Mouse (Mus musculus): ENCODE results near the gene Rev3l.
"Not testable (repeated sequence)": the region's sequence is repeated elsewhere in the genome, so short reads cannot be mapped to it uniquely, and the experiment has no call there.

The Rev3l gene

GRCm38 (mm10) chr10:39785241-39785640, 53.3 kb downstream of the Rev3l start:
- DNase-seq (ENCODE audit: low read depth), result no peak

GRCm38 (mm10) chr10:39793295-39793694, 61.4 kb downstream of the Rev3l start:
- no peak for DNase-seq (ENCODE audit: low read depth)

GRCm38 (mm10) chr10:39811507-39811906, 79.6 kb downstream of the Rev3l start:
- DNase-seq (ENCODE audit: low read depth), result peak; percentile 42

DNA sequence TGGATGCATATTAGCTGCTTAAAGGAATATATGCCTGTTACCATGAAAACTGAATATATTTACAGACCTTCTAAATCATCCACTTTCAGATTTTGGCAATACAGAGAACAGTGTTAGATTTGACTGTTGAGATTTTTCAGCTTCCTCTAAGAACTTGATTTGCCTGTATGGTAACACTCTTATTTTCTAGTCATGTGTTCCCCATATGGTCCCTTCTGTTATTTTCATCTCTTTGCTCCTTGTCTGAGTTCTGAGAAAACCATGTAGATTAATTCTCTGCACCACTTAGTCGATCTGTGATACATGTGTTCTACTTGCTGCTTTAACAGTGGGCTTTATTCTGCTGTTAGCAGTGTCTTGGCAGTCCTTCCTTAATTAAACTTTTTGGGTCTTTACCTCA, 110.7 kb downstream of the Rev3l start:
- DNase-seq (ENCODE audit: low read depth), result no peak

GRCm38 (mm10) chr10:39865509-39865908, 133.6 kb downstream of the Rev3l start:
- no peak for DNase-seq (ENCODE audit: low read depth)

GRCm38 (mm10) chr10:39888621-39889020, 156.7 kb downstream of the Rev3l start:
- no peak for DNase-seq (ENCODE audit: low read depth)

DNA sequence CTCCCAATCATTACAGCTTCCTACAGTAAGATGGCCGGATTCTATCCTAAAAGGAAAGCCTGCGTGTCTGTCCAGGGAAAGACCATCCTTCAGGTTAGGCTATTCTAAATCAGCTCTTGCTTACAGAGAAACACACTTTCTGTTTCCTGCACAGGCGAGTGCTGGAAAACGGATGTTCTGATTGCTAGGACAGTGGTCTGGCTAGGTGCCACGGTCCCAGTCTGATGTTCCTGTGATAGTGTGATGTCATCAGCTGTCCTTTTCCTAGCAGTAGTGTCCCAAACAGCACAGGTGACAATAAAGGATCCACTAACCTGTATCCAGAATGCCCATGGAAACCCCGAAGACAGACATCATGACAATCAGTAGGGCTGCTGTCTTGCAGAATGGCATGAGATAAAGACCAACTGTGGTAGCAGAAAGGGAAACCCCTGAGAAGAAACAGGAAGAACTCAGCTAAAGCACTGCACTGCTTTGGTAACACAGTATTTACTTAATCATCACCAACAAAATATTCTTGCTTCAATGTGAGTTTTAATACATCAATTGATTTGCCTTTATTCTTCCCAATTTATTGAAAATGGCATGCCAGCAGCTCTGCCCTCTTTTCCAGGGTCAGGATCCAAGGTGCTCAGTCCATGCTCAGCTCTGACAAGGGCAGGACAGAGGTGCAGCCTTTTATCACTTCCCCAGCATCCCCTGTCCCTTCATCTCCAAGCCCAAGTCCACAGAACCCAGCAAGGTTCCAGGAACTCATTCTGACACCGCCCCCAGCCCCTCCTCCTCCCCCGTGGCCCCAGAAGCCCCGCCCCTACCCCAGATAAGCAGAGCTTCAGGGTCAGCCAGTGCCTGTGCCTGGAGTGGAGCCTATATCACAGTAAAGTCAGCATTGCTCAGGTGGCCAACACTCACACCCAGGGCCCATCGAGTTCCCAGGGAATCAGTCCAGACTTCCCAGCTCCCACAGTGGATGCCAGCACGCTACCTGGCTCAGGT, 162.1 kb downstream of the Rev3l start:
- DNase-seq (ENCODE audit: low read depth), result no peak

GRCm38 (mm10) chr10:39896503-39896902, 164.6 kb downstream of the Rev3l start:
- no peak for DNase-seq (ENCODE audit: low read depth)

DNA sequence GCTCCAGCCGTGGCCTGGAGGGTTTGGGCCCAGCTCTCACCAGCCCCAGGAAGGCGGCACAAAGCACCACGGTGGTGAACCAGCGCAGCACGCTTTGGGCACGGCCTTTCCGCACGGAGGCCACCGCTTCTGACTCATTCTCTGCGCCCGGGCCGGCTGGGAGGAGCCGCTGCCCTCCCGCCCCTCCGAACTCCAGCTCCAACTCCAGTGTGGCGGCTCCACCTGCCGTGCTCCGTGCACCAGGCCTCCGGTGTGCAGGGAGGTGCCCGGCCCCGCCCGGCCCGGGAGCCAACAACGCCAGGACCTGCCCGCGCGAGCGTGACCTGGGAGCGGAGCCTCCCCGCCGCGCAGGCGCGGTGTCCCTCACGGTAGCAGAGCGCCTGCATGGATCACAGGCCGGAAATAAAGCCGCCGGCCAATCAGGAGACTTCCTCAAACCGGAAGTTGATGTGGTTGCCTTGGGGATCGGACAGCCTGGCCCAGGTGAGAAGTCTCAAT, 167.0 kb downstream of the Rev3l start, which contains the start of gene Mfsd4b4:
TSS of gene Mfsd4b4 (minus strand) at position 365 of the 498 bp plus-strand sequence.
- DNase-seq (ENCODE audit: low read depth), result peak; percentile 61

- no peak for DNase-seq (ENCODE audit: low read depth)
Observed at GRCm38 (mm10) chr10:39904191-39904590, 172.3 kb downstream of the Rev3l start.

DNA sequence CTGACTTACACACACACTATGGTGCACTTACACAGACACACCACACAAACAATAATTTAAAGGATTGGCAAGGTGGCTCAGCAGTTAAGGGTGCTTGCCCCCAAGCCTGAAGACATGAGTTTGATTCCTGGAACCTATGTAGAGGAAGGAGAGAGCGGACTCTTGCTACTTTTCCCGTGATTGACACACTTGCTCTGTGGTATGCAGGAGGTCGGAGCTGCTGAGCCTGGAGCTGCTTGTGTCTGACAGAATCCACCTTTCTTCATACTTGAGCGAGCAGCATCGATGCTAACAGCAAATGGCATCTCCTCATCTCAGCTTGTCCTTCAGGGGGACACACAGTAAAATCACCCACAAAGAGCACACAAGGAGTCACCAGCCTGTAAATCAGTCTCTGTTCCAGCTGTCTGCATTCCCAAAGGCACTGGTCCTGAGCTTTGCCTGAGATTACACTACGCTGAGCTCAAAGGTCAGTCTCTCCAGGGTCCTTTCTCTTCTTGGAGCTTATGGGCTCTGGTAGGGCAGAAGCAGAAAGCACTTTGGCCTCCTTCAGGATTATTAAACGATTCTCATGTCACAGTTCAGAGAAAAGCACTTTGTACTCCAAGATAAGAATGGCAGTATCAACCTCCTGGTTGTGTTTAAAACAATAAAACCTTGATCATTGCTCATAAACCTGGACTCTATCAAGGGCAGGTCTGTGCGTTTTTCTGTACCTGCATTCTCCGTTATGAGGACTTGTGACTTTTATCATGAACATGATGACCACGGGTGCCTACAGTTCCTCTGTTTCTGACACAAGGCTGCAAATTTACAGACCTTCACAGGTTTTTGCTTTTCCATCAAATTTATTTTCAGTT, 175.1 kb downstream of the Rev3l start:
- DNase-seq (ENCODE audit: low read depth), result no peak

GRCm38 (mm10) chr10:39908768-39909441, 177.0 kb downstream of the Rev3l start:
- DNase-seq (ENCODE audit: low read depth), result no peak

GRCm38 (mm10) chr10:39912616-39913015, 180.7 kb downstream of the Rev3l start:
- no peak for DNase-seq (ENCODE audit: low read depth)

GRCm38 (mm10) chr10:39924556-39924955, 192.6 kb downstream of the Rev3l start:
- not testable (repeated sequence) for DNase-seq (ENCODE audit: low read depth)
